In the genomic region with DNA sequence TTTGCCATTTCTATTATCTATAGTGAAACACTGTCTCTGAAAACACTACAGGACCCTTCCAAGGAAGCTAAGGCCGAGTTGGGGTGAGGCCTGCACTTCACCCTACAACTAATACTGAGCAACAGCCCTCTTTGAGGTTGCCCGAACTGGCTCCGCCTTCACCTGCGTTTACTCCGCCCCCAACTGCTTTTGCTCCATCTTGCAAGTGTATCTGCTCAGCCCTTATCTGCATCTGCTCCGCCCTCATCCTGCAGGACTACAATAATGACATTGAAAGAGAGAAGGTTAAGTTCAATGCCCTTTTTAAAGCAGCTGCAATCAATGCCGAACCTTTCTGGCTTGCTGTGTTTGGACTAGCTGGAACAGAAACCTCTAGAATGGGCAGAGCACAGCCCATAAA, we compare ENCODE assay signal across 19 mouse cellular contexts.
"Had no signal": no experiment of that assay in that cellular context is flagged by ENCODE, and none has a peak within 500 bp of the region (broad histone marks: within the 10 kb centered on the region; RNA-seq: fewer than 3 reads in every experiment).

No protein-coding gene starts in this region.

- H3K9me3 ChIP-seq: midbrain, embryonic 10.5 days; midbrain, embryonic 12.5 days; neural tube, embryonic 13.5 days; neural tube, embryonic 15.5 days had no signal

- H3K36me3 ChIP-seq: midbrain, embryonic 10.5 days; midbrain, embryonic 12.5 days; neural tube, embryonic 13.5 days; neural tube, embryonic 15.5 days had no signal

- H3K4me3 ChIP-seq: midbrain, embryonic 10.5 days; midbrain, embryonic 12.5 days; myocyte; neural tube, embryonic 13.5 days; neural tube, embryonic 15.5 days had no signal

- H3K27ac ChIP-seq: midbrain, embryonic 10.5 days; midbrain, embryonic 12.5 days; neural tube, embryonic 13.5 days; neural tube, embryonic 15.5 days had no signal

- DNase-seq: lung, adult 18-20 months; lung, embryonic 14.5 days; lung, postnatal 10 days; lung, postnatal 4 days; midbrain, embryonic 14.5 days; retina, postnatal 1 day; right cerebral cortex, adult 18-20 months; right cerebral cortex, postnatal 25 days; right cerebral cortex, postnatal 4 days; spleen, adult 18-20 months; thymus, adult 18-20 months; thymus, postnatal 14 days; thymus, postnatal 36 days had no signal

- H3K4me1 ChIP-seq: neural tube, embryonic 13.5 days had no signal

- H3K4me2 ChIP-seq: lung, embryonic 14.5 days; midbrain, embryonic 12.5 days; neural tube, embryonic 13.5 days; neural tube, embryonic 15.5 days had no signal

- ATAC-seq: midbrain, embryonic 16.5 days had no signal

- H3K9ac ChIP-seq: lung, embryonic 14.5 days; midbrain, embryonic 12.5 days; neural tube, embryonic 13.5 days; neural tube, embryonic 15.5 days had no signal
